Mouse (Mus musculus) ZHBTc4 (cell line): ENCODE data around the gene Gli3.

Experiments used
- DNase-seq: peaks from one replicate; pipeline ENCODE4 v3.0.0-alpha.2; 2011; ENCODE audit warnings: low read depth, low spot score

The Gli3 gene

DNA sequence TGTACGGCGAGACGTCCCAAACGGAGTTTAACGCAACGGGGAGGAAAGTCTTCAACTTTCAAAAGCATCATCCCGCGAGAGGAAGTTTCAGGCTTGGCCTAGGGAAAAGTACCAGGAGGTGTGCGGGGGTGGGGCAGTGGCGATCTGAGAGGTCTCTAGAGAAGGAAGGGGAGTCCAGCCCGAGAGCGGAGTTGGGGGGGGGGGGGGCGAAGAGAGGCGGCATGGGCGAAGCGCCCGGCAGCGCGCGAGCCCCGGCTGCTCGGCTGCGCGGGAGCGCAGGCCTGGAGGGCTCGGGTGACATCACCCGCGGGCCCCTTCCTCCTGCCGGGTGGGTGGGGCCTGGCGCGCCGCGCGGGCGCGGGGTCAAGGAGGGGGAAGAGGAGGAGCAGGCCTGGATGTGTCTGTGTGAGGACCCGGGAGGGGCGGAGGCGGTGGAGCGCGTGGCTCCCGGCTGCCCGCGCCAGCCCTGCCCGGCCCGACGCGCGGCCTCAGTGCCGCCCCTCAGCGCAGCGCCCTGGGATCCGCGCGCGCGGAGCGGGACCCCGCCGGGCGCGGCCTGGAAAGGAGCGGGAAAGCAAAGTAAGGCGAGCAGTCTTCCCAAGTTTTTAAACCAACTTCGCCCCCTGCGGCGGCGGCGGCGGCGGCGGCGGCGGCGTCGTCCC is at the start of gene Gli3:
TSS of gene Gli3 (plus strand) at position 406 of the 662 bp plus-strand sequence.
- DNase-seq: peak; percentile 90

DNA sequence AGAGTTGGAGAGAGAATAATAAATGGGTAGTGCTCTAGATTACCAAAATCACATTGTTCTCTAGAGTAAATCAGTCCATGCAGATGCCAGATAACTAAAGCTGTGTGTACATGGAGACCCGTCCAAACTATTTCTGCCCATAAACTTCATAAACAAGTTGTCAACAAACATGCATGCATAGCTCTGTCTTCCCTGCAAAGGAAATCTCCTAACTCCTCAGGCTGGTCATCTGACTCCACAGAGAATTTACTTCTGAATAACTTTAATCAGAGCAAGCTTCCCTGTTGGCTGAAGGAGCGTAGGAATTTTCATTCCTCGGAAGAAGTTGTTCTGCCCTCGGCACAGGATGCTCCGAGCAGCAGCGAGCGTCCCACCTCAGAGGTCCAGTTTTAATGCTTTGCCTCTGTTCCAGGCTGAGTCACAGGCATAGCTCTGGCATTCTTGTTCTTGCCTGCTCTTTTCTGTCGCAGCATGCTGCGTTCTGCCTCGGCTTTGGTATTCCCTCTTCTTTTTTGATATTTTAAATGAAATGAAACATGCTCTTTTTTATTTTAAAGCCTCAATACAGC is 41.8 kb upstream of the Gli3 start:
- DNase-seq: no peak

DNA sequence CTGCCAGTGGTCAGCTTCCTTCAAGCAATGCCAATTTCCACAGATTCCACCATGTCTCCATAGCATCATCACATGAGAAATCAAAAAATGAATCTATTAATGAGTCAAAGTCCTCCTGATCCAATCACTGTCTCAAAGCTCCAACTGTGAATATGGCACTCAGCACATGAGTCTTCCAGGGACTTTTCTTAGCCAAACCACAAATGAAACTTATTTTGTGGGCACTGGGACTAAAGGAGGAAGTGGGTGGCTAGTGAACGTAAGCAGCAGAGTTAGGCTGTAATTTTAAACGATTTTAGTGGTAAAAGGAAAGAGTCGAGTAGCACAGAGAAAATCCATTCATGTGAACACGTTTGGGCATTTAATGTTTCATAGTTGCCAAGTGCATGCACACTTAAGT is 21.0 kb upstream of the Gli3 start:
- no peak for DNase-seq

DNA sequence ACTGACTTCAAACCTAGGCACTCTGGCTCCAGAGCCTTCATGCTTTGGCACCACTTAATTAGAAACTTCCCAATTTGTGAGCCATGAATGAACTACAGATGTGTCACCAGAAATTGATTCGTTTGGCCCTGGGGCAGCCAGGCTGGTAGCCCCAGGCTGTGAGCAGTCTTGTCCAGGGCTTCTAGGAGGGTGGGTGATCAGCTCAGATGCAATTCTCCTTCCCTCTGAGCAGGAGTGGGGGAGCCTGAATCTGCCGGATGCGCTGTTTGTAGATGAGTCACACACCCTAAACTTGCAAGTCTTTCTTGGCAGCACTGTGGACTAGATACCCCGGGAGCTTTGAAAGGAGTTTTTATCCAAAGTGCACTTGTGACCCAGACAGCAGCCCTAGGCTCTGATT is 18.7 kb upstream of the Gli3 start:
- DNase-seq: no peak

DNA sequence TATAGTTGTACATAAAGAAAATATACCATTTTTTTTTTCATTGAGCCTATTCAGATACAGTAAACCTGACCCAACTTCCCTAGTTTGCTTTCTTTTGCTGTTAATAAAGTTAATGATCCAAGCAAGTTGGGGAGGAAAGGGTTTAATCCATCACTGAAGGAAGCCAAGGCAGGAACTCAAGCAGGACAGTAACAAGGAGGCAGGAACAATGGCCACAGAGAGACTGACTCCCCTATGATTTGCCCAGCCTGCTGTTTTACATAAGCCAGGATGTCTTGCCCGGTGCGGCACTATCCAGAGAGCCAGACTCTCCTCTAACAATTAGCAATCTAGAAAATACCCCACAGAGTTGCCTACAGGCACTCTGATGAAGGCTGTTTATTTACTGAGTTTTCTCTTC is 17.4 kb upstream of the Gli3 start:
- DNase-seq: no peak

DNA sequence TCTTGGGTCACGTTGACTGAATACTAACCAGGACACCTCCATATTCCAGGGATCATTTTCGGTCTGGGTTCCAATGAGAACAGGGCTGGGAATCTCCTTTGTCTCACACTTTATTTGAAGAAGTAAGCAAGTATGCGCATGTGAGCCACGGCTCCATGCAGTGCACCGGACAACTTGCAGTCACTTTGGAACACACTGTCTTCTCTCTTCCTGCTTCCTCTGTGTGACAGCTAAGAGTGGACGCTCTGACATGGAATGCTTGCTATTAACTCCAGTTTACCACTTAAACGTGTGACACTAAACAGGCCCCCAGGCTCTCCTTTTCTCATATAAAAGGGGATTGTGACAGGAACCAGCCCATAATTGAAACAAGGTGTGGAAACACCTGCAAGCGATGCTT is 17.0 kb upstream of the Gli3 start:
- DNase-seq: no peak

DNA sequence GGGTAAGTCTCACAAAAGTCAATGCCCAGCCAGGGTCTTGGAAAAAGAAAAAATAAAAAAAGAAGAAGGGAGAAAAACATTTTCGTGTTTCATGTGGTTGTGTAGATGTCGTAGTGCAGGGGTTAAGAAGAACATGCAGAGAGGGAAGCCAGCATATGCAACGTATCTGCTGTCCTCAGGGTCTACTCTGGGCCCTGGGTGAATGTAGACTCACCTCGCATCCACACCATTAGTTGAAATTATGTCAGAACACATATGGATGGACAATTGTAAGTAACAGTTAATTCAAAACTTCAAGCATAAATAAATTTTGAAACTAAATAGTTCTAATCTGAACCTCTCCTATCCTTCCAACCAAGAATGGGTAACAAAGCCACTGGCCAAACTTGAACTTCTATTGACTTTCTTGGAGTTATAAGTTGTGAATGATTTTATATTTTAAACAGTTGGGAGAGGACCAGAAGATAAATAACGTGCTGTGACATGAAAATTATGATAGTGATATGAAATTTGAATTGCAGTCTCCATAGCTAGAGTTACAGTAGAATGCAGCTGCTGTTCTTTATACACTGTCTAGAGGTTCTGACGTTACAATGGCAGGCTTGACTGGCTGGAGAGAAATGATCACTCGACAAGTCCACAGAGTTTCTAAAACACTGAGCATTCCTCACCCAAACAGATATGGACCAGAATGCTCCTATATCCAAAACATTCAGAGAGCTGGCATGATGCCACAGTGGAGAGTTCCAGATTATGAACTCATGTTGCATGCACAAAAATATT is 16.1 kb upstream of the Gli3 start:
- no peak for DNase-seq

DNA sequence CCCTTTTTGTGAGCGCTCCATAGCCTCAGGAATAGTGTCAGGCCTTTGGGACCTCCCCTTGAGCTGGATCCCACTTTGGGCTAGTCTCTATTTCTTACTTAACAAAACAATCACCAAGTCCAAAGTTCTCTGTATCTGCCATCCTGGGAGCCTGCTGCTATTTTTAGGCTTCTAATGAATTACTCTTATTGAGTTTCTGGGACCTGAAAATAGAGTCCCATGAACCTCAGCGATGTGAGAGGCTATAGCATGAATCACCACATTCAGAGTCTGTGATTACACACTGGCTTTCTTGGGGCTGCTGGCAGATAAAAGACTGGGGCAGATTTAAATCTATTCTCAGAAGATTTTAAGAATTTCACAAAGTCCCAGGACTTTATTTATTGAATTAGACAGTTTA is 12.1 kb upstream of the Gli3 start:
- DNase-seq: no peak

DNA sequence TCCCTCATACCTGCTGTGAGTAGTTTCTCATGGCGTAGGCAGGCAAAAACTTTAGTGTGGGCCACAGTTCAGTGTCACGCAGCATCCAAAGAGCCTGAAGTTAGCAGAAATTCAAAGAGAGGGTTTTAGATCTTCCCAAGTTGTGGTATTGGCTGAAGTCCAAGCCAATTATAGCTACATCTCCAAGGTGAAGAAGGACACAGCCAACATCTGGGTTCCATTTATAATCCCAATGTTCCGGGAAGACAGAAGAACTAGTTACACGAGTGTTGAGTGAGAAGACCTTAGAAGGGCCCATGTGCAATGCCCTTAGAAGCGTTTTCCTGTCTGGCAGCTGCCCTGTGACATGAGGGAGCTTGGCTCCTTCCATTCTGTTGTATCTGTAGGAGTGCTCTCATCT is 5.2 kb upstream of the Gli3 start:
- no peak for DNase-seq

DNA sequence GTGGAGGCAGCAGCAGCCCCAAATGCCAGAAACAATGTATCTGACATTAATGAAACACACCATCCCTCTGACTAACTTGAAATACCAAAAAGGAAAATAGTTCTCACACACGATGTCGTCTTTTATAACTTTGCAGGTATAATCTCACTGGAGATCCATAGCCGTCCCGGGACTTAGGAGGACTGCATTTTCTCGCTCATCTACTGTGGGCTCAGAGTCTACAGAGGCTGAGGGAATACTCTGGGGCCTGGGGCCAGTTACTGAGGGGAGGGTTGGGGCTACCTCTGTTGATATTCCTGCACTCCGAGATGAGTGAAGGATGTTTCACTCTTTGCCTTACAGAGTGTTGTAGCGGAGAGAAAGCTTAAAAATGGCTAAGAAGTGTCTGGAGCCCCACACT is 1.1 kb upstream of the Gli3 start:
- DNase-seq: no peak

DNA sequence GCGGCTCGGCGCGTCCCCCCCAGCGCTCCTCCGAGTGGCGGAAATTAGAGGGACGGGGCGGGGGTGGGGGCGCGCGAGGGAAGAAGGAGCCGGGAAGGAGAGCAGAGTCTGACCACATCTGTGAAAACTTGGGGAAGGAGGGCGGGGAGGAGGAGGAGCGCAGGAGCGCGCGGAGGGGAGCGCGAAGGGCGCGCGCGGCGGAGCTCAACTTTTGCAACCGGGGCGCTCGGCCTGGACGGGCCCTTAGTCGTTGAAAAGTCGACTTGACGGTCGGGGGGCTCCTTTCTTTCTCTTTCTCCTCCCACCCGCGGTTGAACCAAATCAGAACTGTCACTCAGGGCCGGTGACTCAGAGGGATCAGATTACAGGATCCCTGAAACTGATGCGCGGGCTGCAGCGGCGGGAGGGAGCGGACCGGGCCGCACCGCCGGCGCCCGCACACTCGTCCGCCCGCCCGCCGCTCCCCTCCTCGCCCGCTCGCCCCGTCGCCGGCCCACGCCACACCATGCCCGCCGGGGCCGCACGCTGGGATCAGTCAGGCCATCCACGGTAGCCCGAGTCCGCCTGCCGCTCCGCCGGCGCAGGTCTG is 551 bp downstream of the Gli3 start:
- DNase-seq: peak; percentile 83

DNA sequence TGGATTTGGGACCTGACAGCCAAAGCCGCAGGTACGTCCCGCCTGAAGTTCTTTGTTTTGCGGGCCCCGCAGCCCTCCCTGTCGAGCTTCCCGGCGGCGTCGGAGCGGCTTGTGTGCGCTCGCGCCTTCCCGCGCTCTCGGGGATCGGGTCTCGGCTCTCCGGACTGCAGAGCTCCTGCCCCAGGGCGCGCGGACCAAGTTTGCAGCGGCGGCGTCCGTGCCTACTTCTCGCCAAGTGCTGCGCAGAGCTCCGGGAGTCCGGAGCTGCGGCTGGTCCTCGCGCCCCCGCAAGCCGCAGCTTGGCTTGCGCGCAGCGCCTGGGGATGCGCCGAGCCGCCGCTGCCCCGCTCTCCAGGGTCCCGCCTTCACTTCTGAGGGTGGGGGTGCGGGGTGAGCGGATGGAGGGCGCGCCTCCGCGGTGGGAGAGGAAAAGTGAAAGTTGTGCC is 1.1 kb downstream of the Gli3 start:
- DNase-seq: peak; percentile 78

DNA sequence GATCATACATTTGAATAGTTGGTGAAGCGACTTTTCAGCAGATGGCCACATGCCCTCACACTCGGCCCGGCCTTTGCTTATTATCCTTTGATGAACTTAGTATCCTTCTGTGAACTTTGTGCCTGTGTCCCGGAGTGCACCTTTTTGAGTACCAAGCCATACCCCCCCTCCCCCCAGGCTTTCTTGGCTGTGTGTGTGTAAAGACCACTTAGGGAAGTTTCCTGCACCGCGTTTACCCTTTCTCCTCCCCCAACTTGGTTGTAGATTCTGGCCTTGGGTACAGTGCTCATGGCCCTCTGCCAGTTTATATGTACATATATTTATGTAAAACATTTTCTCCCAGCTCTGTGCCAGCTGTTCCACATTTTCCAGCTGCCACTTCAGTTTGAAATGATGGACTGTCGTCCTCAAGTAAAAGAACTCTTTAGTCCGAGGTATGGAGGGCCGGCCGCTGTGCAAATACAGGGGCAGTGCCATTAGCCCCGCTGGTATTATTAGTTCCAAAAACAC is 1.8 kb downstream of the Gli3 start:
- peak; percentile 19 for DNase-seq

DNA sequence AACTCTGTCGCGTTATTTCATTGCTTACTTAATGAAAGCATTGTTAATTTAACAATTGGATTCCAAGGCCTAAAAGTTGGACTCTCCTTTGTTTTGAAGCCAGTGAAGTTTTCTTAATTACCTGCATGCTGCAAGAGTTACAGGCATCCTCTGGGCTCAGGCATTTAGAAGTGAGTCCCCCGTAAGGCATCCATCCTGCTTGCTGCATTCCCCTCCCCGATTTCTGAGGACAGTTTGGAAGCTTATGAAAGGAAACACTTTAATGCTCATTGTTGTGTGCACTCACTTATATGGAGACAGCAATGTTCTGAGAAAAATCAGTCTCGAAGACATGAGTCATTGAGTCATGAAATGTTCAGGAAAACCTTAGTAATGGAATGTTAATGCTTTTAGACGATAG is 3.5 kb downstream of the Gli3 start:
- DNase-seq: no peak

DNA sequence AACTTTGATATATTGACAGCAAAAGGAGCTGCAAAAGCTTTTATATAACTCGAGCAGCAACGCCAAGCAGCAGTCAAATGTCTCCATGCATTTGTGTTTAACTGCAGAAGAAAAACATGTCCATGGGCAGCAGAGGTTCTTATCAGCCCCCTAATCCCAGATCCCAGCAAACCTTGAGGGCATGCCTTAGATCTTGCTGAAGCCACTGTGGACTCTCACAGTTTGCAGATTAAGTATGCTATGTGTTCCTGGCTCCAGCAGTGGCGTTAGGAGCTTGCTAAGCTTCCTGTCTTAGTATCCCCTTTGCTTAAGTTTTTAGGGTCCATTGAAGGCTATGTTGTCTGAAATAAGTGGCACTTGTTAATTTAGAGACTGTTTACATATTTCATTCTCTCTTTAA is 4.4 kb downstream of the Gli3 start:
- DNase-seq: no peak

DNA sequence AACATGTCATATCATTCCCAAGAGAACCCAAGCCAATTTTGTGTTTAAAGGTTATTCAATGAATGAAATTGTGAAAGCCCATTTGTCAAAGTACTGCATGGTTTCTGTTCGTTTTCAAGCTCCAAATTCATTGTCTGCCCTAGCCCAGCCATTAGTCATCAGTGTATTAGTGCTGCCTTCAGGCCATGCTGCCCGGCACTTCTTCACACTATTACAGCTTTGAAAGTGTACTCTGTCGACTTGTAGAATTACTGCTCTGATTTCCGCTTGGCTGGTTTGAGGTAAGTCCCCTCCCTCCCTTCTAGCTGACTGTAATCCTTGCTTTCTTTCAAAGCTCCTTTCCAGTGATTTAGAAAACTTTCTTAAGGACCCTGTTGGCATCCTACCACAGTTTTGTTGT is 5.4 kb downstream of the Gli3 start:
- no peak for DNase-seq

DNA sequence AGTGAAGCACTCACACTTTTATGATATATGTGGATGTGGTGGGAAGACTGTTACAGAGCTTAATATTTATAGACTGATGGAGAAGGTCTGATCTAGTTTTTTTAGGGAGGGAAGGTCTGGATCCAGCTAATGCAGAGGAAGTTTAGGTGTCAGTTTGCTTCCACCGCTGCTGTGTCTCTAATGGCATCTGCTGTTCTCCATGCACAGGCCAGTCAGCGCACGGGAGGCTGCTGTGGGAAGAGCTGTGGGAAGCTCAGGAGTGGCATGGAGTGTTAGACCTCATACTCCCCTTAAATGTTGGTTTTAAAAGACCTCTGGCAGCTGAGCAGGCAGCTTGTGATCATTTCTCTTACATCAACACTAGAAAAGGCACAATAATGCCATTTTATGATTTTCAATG is 7.0 kb downstream of the Gli3 start:
- no peak for DNase-seq

DNA sequence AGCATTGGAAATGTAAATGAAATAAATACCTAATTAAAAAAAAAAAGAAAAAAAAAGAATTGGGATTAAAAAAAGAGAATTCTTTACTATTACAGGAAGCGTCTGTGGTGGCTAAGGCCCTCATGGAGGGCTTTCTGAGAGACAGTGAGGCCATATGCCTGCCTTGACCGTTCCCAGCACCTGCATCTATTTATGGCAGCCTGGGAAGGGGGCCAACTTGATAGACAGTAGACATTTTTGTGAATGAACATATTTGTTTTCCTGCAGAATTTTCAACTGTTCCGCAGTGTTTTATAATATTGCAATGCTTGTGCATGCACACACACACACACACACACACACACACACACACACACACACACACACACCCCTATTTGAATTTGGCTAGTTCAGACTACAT is 9.7 kb downstream of the Gli3 start:
- DNase-seq: no peak

DNA sequence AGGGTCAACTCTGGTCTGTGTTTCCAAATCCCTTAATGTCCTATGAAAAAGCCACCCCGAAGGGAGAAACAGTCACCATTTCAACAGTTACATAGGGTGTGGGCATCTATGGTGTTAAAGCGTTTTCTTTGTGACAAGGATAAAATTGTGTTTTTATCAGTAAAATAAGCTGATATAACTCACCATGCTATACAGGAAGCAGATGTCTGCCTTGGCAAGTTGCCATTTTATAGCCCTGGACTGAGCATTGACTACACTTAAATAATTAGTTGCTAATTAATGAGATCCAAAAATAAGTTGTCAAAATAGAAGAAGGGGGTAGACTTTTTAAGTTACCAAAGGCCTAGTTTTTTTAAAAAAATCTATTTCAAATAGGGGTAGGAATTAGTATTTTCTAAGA is 11.4 kb downstream of the Gli3 start:
- no peak for DNase-seq

DNA sequence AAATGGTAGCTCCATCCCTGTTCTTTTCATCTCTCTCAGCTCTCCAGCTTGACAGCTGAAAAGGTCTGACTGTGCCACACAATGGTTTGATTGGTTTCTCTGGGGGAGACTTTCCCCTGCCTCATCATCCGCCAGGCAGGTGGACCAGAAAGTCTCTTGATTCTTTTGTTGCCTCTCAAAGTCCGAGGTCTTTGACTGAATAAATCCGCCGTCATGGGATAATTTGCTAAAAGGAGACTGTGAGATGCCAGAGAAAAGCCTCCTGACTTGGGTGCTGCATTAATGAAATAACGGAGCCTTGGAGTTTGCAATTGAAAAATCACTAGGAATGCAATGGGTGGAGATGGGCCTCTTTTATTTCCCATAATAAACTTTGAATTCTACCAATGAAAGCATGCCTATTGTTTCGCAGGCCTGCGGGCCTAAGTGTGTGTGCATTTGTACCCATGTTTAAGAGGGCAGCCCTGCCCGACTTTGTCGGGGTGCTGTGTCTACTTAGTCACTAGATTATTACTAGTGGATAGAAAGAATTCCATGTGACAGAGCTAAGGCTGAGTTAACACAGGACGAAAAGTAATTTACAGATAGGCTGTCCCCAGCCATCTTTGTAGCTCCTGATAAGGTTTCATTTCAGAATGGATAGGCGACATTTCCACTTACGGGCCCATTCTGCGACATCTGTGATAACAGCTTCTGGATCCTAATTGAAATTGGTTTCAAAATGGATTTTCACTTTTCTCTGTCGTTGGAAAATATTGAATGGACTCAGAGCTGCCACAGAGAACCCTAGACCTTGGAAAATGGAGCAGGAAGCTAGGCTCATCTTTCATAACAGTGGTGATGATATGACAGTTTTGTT is 23.2 kb downstream of the Gli3 start:
- DNase-seq: no peak

DNA sequence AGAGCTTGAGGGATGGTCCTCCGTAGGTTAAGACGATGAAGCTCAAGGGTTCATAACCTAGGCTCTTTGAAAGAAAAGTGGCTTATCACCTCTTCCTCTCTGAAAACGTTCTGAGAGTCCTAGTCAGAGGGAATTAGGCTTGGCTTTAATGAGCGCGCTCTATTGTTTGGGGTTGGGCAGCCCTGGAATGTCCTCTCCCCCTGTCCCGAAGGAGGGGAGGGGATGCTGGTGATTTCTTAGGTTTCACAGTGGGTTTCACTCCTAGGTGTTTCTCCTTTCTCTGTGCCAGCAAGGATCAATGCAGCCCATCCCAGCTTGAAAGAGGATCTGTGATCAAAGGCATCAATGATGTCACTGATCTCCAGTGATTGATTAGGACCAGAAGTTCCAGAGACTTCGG is 24.3 kb downstream of the Gli3 start:
- no peak for DNase-seq

DNA sequence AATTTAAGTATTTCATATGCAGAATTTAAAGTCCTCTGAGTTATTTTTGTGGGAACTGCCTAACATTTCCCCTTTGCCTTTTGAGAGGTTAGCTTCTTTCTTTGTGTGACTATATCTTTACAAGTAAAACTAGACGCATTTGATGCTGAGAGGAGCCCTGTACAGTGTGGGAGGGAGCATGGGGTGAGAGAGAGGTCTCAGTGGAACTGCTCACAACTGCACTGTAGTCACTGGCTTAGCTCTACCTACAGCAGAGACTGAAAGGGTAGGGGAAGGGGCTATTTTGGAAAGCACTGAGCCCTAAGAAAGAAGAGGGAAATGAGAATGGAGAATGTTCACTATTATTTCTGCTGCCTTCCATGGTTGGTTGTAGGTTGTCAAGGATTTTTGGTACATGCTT is 25.0 kb downstream of the Gli3 start:
- no peak for DNase-seq
